Mouse (Mus musculus) skeletal muscle tissue, adult 2 months (tissue): Measurements from ENCODE around the gene Tm4sf4.
A peak's percentile ranks its signal among the peaks of the same experiment; 100 is the strongest.

Experiments
- DNase-seq: peaks from one replicate; pipeline ENCODE4 v3.0.0-alpha.2; 2012; ENCODE audit warnings: low read depth, low spot score

Gene Tm4sf4

DNA sequence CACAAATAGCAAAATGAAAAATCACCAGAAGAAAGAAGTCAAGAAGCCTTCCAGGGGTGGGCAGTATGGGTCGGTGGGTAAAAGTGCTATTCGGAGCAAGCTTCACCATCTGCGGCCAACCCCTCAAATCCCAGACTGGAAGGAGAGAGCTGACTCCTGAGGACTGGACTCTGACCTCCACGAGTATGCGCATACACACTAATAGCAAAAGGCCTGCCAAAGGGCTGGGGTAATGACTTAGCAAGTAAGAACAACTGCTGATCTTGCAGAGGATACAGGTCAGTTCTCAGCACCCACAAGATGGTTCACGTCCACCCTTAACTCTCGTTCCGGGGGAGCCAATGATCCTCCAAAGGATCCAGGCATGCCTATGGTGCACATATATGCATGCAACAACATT is 49.3 kb downstream of the Tm4sf4 start:
- DNase-seq: no peak

- DNase-seq: no peak
These were observed 55.5 kb downstream of the Tm4sf4 start for GRCm38 (mm10) chr3:57480640-57481039.

DNA sequence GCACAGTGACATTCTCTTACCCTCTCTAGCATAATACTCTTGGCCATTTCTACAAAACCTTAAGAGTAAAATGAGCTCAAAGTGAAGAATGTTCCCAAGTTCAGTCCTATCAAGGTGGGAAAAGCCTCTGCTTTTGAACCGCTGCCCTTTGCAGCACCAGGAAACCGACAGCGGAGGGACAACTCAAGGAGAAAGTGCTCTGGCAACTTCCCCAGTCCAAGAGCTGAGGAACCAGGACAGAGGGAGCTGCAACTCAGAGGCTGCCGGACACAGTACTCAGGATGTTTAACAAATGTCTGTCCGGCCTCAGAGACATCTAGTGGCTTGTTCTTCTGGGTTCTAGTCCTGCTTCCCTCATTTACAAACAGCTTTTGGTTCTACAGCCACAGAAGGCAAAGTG is 56.9 kb downstream of the Tm4sf4 start:
- DNase-seq: no peak

GRCm38 (mm10) chr3:57486068-57486467 is 61.0 kb downstream of the Tm4sf4 start:
- DNase-seq: no peak

- peak; percentile 57 for DNase-seq
These were observed 62.5 kb downstream of the Tm4sf4 start for GRCm38 (mm10) chr3:57487455-57488153.
